Comparison of ENCODE assay signal across 8 mouse cellular contexts in the genomic region with DNA sequence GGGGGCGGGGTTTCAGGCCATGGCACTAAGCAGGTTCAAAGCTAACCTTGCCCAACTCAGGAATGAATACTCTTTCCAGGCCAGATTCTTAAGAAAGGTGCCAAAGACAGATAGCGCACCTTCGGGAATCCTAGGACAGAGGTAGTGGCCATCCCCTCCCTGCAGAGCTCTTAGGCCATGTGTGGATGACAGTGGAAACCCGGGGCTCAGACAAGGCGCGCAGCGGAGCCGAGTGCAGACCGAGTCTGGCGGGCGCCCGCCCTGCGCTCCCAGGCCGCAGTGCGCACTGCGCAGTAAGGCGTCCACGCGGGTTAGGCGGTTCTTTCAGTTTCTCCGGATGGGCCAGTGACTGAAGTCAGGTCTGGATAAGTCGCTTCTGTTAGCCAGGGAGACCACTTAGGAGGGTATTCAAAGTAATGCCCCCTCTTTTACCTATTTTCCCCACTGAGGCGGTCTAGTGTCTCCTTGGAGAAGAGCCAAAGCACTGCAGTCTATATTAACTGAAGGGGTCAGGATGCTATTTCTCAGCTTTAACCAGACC. TPM values are rescaled to one million over a fixed set of nuclear protein-coding genes. Genes with fewer than 3 reads are reported as not detected.
DNase-seq lines count a peak whose midpoint lies in the region; ATAC-seq and TF ChIP-seq lines count a peak whose summit lies in the region.

No protein-coding gene starts in this region.

- peak overlapping the region; percentile 74 for H3K4me2 ChIP-seq in forebrain, postnatal 0 days (ENCODE audit: low read depth)
- peak overlapping the region; percentile 65 for H3K4me2 ChIP-seq in midbrain, embryonic 12.5 days (replicated peaks)

- no peak overlapping the region for H3K9ac ChIP-seq in forebrain, postnatal 0 days
- no peak overlapping the region for H3K9ac ChIP-seq in midbrain, embryonic 12.5 days (replicated peaks)

- intact Hi-C loops in gastrocnemius, postnatal 36 days (cut with DNase I): no loop called here

- no peak for TF ChIP-seq CTCF in forebrain, postnatal 0 days (IDR thresholded peaks at IDR 0.05; ENCODE audit: low read depth)

- H3K9me3 ChIP-seq in forebrain, postnatal 0 days (ENCODE audit: low read length): no peaks in the 10 kb centered on the region
- H3K9me3 ChIP-seq in midbrain, embryonic 12.5 days: no peaks in the 10 kb centered on the region

- no peaks in the 10 kb centered on the region for H3K36me3 ChIP-seq in forebrain, postnatal 0 days (ENCODE audit: insufficient read depth)
- no peaks in the 10 kb centered on the region for H3K36me3 ChIP-seq in midbrain, embryonic 12.5 days

- 23% methylated on average over 23 of the region's 23 CpGs for WGBS in forebrain, postnatal 0 days
- WGBS in midbrain, embryonic 12.5 days: 20% methylated on average over 23 of the region's 23 CpGs

- H3K27ac ChIP-seq in forebrain, postnatal 0 days (ENCODE audit: low read depth, low read length): no peak overlapping the region
- no peak overlapping the region for H3K27ac ChIP-seq in midbrain, embryonic 12.5 days (replicated peaks)

- no peak for ATAC-seq in forebrain, postnatal 0 days
- ATAC-seq in midbrain, embryonic 12.5 days (ENCODE audit: low FRiP score, low read depth): peak; percentile 7; the same call in 1 of the 2 replicates

- peaks cover 10% of the 10 kb centered on the region for H3K4me1 ChIP-seq in forebrain, postnatal 0 days (ENCODE audit: insufficient read depth)
- peaks cover 10% of the 10 kb centered on the region; the same call in 1 of the 2 replicates for H3K4me1 ChIP-seq in midbrain, embryonic 12.5 days

- peak; percentile 5 for DNase-seq in gastrocnemius, postnatal 10 days
- DNase-seq in gastrocnemius, postnatal 36 days: no peak
- peak; percentile 2 for DNase-seq in ovary, postnatal 14 days (ENCODE audit: low spot score)
- no peak for DNase-seq in ovary, postnatal 36 days (ENCODE audit: low spot score)
- peak; percentile 34 for DNase-seq in forebrain, postnatal 0 days
- DNase-seq in thymus, postnatal 36 days: no peak
- DNase-seq in urinary bladder, postnatal 14 days (ENCODE audit: low spot score): no peak

- H3K27me3 ChIP-seq in forebrain, postnatal 0 days (ENCODE audit: insufficient read depth, low read length): no peaks in the 10 kb centered on the region
- peaks cover 37% of the 10 kb centered on the region for H3K27me3 ChIP-seq in midbrain, embryonic 12.5 days

- peak overlapping the region; percentile 51 for H3K4me3 ChIP-seq in forebrain, postnatal 0 days (ENCODE audit: low read depth, low read length)
- H3K4me3 ChIP-seq in midbrain, embryonic 12.5 days: peak overlapping the region; percentile 24

RNA-seq across cellular contexts. Expression of a gene that starts 1.6 kb away (rescaled TPM):
- total RNA-seq in gastrocnemius, postnatal 10 days (2021): under 1 TPM; 0.45 to 0.79 TPM
- not detected for total RNA-seq in gastrocnemius, postnatal 36 days (2021)
- 125 and 133 TPM in 2 replicates for total RNA-seq in forebrain, postnatal 0 days (2014; rRNA removed)
- polyA plus RNA-seq in forebrain, postnatal 0 days (2015; fragmentation: Nextera tagmentation; extraction: Ambion mirVana): 74.2 and 119 TPM in 2 replicates
- polyA plus RNA-seq in midbrain, embryonic 12.5 days (2016; fragmentation: Nextera tagmentation; extraction: Ambion mirVana): 2.9 and 4.7 TPM in 2 replicates

RNA-seq across cellular contexts. Expression of a gene that starts 17.9 kb away (rescaled TPM):
- total RNA-seq in gastrocnemius, postnatal 10 days (2021): under 1 TPM in 1 of 2 experiments, not detected in 1; 0.07 TPM
- total RNA-seq in gastrocnemius, postnatal 36 days (2021): not detected
- 1.1 and 1.4 TPM in 2 replicates for total RNA-seq in forebrain, postnatal 0 days (2014; rRNA removed)
- 0.68 and 0.79 TPM in 2 replicates for polyA plus RNA-seq in forebrain, postnatal 0 days (2015; fragmentation: Nextera tagmentation; extraction: Ambion mirVana)
- polyA plus RNA-seq in midbrain, embryonic 12.5 days (2016; fragmentation: Nextera tagmentation; extraction: Ambion mirVana): 0.33 and 0.39 TPM in 2 replicates

Comparison
In these comparisons a context has a peak if more than half of its experiments do, and no peak if none do; other contexts are left out.
1. DNase-seq: peak in gastrocnemius, postnatal 10 days (single experiment), ovary, postnatal 14 days (single experiment) and forebrain, postnatal 0 days (single experiment); none in gastrocnemius, postnatal 36 days (0 of 2), ovary, postnatal 36 days (single experiment), thymus, postnatal 36 days (0 of 2) and urinary bladder, postnatal 14 days (single experiment).
2. RNA of a gene that starts 1.6 kb away (total RNA-seq): 125 to 133 TPM in forebrain, postnatal 0 days; 0.45 to 0.79 TPM in gastrocnemius, postnatal 10 days and not detected in gastrocnemius, postnatal 36 days; every median in the first group is over 10 times any median in the second.